Mouse (Mus musculus) T-helper 1 cell (primary cell): ENCODE data around the gene Idua.
"Not testable (repeated sequence)": the region's sequence is repeated elsewhere in the genome, so short reads cannot be mapped to it uniquely, and the experiment has no call there.

Experiments used
- in situ Hi-C: fragments of 300-600 bp; cut with MboI, MseI; formaldehyde crosslinking; loops from one replicate; pipeline ENCODE4 v1.15.1; 2025; ENCODE audit warnings: high pct_unique_total_duplicates

The Idua gene

DNA sequence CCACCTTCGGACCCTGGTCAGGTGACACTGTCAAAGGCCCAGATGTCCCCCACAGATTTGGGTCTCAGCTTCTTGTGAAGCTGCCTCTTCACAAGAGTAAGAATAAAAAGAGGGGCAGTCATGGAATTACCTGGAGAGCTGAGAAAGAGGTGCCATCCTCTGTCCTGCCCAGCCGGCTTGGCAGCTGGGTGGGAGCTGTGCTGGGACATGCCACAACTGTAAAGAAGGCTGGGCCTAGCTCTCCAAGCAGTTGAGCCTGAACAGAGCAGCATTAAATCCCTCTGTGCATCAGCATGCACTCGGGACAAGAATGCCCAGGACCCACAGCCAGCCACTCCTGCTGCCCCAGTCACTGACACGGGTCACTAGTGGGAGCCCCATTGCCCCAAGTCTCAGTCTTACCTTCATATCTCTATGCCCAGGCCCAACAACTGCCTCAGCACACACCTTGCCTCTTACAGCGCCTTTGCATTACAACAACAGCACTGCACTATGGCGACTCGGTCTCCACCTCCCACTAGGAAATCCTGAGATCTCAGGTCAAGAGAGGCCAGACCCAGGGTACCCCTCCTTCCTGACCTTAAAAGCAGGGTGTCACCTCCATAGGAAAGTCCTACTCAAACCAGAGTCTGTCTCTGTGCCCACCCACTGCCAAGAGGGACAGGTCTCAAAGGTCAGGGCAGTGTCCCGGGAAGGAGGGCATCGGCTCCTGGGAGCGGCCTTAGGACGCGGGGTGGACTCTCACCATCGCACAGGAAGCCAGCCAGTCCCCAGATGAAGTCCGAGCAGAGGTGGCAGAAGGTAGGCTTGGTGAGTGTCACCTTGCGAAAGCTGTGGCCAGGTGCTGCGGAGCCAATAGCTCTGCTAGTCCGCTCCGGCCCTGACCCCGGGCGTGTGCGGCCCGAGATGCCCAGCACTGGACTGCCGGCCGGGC is at the start of gene Idua:
Idua (plus strand) TSS at position 634 of the 934 bp plus-strand sequence.
- in situ Hi-C loops, result no loop called here

DNA sequence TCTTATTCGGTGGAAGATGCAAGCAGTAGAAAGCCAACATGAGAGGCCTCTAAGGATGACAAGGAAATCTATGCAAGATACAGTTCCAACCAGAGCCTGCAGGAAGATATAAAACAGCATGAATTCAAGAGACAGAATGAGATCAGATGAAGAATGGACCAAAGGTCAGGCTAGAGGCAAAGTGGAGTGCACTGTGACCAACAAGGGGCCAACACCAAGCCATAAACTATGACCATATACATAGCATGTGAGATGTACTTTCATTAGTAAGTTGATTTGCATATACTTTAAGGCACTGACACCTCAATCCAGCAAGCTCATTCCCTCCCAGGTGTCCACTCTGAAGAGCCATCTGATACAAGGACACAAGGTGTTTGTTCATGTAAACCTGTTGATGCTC is 49.7 kb upstream of the Idua start:
- in situ Hi-C loops, result no loop called here

DNA sequence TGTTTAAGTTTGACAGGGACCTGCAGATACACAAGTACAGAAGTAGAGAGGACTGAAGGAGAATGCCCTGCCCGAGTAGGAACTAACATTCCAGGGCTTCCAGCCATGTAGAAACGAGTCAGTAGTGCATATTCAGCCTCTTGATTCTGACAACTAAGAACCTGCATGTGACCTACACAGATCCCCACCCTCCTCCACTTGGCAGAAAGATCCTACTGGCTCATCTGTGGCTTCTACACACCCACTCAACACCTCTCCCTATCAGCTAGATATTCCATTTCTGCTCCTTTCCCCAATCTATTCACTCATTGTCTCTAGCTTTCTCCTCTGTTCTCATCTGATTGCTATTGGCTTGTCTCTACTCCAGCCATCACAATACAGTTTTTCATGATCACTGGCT is 38.3 kb upstream of the Idua start:
- in situ Hi-C loops, result no loop called here

DNA sequence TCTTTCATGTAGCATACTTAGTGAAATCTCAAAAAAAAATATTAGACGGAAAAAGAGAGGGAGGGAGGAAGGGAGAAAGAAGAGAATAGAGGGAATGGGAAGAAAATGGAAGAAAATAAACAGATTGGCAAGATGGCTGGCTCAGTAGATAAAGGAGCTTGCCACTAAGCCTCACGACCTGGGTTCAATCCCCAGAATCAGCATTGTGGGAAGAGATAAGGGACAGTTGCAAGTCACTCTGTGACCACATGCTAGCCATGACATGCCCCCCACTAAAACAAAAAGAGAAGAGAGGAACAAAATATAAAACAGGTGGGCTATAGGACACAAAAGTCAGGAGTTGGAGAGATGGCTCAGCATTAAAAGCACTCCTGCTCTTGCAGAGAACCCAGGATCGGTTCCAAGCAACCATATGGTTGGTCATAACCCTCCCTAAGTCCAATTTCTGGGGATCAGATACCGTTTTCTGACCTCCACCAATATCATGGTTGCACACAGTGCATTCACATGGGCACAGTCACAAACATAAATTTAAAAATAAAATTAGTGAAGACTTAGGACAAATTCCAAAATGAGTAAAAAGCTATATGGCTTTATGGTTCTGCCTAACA is 34.0 kb upstream of the Idua start:
- in situ Hi-C loops, result no loop called here

DNA sequence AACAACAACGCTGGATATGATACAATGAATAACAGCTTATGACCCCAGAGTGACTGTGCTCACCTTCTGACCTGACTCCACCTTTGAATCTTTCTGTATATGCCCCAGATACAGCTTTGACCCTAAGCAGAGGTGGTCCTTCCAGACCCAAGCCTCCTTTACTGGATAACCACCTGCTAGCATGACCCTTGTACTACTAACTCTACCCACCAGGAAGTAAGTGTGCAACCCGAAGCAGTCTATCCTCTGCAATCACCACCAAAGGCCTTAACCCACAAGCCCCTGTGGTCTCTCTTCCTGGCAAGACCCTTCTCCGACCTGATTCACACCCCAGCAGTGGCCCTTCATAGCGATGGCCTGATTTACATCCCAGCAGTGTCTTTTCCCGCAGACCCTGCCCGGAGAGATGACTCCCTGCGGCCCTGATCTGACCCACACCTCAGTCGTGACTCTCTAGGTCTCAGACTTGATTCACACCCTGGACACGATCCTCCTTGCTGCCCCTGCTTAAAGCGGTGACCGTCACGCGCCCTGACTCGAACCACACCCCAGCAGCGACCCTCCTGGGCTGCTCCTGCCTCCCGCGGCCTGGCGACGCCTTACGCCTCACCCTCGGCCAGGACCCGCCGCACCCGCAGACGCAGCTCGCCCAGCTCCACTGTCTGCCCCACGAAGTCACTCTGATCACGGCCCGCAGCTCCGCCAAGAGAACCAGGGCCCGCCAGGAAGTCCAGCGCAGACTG is 31.1 kb upstream of the Idua start:
- in situ Hi-C loops, result no loop called here

DNA sequence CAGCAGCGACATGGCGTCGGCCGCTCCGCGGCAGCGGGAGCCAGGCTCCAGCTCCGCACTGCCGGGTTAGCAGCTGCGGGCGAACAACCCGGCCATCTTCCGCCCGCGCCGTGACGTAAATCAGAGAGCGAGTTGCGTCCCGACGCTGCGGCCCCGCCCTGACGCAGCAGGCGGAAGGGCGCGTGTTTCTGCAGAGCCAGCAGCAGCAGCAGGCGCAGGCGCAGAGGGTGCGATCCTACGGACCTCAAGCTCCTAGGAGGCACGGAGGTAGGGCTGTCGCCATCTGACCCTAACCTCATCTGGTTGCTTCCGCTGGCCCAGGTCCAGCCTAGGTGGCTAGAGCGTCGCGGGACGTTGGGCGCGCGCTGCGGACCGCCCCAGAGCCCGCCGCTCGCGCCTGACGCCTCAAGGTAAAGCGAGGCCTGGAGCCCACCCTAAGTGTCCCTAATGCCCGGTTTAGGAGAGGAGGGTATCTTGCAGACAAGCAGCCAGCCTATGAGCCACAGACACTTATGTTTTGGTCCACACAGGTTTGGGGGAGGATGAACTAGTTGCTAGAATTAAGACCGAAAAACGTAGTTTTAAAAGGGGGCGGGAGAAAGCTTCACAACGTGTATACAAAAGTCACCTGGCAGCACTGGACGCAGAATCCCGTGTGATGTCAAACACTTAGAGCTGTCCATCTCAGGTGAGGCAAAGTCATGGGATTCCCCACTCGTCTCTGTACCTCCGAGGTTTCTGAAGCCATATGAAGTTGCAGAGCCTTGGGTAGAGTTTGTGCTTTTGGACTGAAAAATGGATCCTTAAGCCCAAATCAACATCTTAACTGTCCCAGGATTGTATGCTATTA is 30.3 kb upstream of the Idua start, which contains the start of the genes Gak and Tmem175:
Gak (minus strand) TSS at position 122 of the 850 bp plus-strand sequence.
Tmem175 (plus strand) TSS at position 137 of the 850 bp plus-strand sequence.
- in situ Hi-C loops, result no loop called here

DNA sequence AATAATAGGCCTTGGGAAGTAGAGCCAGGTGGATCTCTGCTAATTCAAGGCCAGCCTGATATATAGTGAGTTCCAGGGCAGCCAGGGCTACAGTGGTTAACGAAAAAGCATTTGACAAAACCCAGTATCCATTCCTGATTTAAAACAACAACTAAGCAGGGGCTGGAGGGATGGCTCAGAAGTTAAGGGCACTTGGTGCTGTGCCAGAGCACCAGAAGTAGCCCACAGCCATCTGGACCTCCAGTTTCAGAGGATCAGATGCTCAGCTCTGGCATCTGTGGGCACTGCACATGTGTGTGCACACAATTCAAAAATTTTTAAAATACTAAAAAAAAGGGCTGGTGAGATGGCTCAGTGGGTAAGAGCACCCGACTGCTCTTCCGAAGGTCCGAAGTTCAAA is 26.5 kb upstream of the Idua start:
- in situ Hi-C loops, result no loop called here

DNA sequence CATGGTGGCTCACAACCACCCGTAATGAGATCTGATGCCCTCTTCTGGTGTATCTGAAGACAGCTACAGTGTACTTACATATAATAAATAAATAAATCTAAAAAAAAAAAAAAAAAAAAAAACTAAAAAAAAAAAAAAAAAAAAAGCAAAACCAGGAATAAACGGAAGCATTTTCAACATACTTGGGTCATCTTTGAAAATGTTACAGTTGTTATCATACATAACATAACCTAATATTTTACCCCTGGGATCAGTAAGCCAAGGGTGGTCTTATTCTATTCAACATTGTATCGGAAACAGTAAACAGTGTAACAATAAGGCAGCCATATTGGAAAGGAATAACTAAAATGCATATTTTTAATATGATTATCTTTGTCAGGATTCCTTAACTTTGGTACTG is 26.0 kb upstream of the Idua start:
- in situ Hi-C loops, result not testable (repeated sequence)

DNA sequence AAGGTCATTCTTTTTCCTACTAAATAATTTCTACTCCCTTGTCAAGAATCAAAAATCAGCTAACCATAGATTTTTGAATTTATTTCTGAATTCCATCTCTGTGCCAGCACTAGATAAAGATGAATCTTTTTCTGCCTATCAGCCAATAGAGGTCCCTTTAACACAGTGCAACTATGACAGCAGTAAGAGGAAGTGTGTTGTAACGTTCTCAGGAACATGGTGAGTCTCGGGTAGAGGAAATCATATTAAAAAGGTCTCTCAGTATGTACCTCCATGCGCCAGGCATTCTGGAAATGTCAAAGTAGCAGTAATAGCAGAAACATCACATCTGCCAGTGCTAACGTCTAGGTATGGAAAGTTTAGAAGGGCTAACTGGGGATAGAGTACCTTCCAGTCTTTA is 24.0 kb upstream of the Idua start:
- in situ Hi-C loops, result no loop called here

DNA sequence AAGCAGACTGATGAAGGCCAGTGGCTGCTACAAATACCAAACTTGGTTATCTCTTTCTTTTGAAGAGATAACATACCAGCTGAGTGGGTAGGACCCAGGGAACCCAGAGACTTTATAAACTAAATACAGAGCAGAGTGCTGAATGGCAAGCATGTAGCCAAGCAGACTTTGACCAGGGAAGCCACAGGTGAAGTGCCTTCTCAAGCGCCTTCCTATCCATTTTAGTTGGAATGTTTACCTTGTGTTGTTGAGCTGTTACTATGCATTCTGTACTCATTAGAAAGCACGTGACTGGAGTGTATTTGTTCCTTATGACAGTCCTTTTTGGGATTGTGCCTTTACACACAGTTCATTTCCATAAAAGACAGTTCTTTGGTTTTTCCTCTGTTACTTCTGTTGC is 16.5 kb upstream of the Idua start:
- in situ Hi-C loops, result no loop called here

DNA sequence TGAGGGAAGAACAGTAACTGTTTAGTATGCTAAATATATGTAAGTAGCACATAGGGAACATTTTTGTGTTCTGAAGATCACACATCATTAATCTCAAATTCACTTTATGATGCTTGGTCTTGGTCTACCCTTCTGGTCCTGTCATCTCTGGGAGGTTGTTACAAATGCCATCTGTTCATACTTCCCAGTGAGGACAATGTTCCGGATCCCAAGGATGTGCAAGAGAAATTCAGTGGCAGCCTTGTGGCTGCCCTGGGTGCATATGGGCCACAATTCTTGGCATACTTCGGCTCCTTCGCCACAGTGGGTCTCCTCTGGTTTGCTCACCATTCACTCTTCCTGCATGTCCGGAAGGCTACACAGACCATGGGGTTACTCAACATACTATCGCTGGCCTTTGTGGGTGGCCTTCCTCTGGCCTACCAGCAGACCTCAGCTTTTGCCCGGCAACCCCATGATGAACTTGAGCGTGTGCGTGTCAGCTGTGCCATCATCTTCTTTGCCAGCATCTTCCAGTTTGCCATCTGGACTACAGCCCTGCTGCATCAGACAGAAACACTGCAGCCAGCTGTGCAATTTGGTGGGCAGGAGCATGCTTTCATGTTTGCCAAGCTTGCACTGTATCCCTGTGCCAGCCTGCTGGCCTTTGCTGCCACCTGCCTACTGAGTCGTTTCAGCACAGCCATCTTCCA is 14.3 kb upstream of the Idua start:
- in situ Hi-C loops, result no loop called here

DNA sequence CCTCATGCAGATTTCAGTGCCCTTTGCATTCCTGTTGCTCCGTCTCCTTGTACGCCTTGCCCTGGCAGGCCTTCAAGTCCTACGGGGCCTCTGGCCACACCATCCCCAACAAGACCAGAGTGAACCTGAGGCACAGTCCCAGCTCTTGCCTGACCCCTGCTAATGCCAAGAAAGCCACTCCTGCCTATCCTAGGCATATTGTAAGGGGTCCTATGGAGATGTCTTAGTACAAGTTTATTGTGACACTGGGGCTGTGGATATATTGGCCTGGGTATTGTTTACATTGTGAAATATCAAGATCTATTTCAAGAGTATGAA is 13.8 kb upstream of the Idua start:
- in situ Hi-C loops, result no loop called here

DNA sequence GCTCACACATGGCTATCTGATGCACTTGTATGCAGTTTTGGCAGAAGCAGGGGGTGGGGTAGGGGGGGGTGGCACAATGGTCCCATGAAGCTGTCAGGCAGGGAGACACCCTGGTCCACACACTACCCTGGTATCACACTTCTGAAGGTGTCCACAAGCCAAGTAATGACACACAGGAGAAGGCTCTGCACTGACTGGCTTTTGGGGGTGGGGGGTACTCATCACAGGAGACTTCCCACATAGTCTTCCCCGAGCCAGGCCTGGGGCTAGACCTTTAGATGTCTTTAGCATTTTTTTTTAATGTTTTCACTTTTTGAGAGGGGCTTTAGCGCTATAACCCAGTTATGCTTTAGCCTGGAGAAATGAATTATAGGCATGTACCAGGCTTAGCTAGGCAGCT is 12.8 kb upstream of the Idua start:
- in situ Hi-C loops, result no loop called here

DNA sequence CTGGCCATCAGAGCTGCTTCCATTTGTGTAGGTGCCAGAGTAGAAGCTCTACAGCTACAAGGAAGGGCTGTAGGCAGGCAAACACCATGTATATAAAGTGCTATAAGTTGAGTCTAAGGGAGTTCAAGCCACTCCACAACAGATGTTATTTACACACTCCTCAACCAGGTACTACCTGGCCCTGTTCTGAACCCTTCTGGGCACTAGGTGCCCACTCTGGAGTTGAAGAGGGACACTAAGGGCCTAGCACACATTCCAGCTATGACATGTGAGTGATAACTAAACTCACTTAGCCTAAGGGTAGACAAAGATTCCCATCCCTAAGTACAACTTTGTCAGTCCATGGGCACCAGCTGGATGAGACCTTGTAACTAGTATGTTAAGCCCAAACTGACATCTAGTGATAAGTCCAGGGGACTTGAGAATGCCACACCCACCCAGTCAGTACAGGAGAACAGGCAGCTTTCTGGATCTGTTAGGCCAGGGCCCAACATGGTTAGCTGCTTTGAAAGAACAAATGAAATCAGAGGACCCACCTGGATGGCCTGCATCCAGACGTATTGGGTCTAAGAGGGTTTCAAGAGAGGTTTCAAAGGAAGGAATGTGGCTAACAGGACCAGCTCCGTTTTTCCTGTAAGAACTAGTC is 12.2 kb upstream of the Idua start:
- in situ Hi-C loops, result no loop called here

DNA sequence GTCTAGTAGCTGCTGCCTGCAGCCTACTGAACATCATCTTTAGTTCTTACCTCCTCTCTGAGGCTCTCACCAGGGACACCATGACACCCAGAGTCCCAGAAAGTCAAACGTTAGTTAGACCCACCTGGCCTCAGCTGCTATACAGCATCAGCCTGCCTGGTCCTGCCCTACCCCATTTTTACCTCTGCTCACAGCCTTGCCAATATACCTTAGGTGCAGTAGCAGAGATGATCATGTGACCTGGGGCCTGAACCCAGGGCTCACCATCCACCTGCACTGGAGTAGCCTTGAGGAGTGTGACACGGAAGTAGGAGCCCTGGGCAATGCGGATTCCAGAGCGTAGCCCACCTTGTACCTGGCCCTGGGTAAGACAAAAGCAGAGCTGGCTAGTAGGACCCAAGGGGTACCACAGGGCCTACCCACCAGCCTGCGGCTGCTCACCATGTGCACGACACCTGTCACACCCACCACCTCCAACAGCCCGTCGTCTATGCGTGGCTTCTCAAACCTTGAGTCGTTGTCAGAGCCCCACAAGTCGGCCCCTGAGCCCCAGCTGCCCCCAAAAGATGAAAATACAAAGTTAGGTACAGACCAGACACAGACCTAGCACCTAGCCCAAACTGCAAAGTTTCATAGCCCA is 11.1 kb upstream of the Idua start:
- in situ Hi-C loops, result no loop called here

DNA sequence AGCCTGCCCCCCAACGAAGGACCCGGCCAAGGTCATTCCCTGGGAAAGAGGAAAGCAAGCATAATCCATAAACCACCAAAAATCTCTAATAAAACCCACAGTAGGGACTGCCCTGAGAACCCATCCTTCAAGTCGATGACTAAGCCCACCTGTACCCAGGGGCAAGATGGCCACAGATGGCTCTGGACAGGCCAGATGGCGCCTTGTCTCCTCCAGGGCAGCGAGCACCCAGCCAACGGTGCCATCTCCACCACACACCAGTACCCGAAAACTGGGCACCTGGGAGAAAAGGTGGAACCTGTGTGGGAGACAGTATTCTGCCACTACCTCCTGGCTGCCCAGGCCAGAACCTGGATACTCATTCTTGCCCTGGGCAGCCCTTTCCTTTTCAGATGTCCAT is 9.8 kb upstream of the Idua start:
- in situ Hi-C loops, result no loop called here

DNA sequence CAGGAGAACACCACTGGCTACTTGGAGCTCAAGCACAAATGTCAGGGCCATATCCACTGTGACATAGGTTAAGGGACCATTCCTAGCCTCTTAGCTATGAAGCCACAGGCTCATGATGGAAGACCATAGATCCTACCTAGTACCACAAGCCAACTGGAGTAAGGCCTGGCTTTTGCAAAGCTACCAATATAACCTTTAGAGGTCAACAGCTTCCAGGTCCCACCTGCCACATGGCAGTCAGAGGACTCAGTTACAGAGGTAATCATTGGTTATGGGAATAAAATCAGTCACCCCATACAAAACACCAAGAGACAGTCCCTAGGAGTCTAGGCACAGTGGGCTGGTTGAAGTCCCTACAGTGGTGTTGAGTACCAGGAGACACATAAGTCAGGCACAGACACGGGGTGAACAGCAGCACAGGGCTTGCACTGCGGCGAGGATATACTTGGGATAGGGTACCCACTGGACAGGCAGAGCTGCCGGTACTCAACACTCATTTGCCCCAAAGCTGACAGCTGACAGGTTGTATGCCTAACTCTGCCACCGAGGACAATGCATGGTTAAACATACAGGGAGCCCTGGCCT is 8.9 kb upstream of the Idua start:
- in situ Hi-C loops, result no loop called here

DNA sequence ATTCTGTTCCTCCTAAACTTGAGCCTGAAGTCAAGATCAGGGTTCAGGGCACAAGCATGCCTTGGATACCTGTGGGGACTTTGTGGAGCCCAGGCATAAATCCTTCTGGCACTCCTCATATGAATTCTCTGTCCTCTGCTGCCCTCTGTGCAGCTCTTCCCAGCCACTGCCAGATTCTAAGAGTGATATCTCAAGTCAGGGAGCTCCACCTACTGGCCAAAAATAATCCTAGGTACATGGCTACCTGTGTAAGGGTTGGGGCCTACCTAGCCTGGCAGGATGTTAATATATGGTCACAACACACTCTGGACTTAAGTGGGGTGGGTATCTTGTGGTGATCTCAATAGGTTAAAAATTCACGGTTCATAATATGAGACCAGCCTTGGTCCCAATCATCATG is 8.3 kb upstream of the Idua start:
- in situ Hi-C loops, result no loop called here

DNA sequence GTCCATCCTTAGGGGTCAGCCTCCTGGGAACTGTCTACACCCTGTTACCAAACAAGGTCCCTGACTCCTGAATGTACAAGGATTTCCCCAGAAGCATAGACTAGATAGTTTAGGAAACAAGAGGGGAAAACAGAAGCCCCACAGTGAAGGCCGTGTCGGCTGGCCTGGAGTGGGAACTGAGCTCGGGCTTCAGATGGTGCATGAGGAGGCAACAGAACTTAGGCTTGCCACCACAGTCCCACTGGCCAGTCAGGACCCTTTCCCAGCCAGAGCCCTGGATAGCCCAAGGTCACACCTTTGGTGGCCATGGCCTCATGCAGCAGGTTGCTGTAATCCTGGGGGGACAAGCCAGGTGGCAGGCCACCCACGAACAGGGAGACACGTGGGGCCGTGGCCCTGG is 6.8 kb upstream of the Idua start:
- in situ Hi-C loops, result no loop called here
